Mouse (Mus musculus): ENCODE results near the gene Malsu1. TPM values are rescaled to one million over a fixed set of nuclear protein-coding genes. Genes with fewer than 3 reads are reported as not detected.

The Malsu1 gene
- total and polyA plus RNA-seq, 2 experiments from 2014 or later: 28.0 to 87.3 TPM

DNA sequence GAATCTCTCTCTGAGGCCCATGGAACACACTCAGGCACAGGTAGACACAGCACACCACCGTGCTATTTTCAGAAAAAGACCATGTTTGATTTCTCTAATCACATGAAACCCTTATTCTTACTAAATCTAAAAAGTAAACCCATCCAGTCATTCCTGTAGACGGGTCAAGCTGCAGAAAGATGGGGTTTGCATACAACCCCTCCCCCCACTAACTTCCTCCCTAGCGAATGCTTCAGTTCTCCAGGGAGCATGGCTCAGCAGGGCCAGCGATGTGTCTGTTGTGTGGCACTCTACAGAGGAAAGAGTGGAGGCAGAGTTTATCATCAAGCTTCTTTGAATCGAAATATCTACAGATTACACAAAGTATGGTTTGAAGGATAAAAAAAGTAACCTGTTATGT lies 42.0 kb downstream of the Malsu1 start:
- Histone ChIP-seq H3K4me2 (ENCODE audit: low read depth) (no peak overlapping the region), H3K4me3 (ENCODE audit: low read depth, low read length) (no peak overlapping the region), H3K9me3 (ENCODE audit: low read length) (no peaks in the 10 kb centered on the region), H3K4me1 (ENCODE audit: insufficient read depth) (no peaks in the 10 kb centered on the region), H3K27me3 (ENCODE audit: insufficient read depth, low read length) (no peaks in the 10 kb centered on the region), H3K9ac (no peak overlapping the region), H3K27ac (ENCODE audit: low read depth, low read length) (no peak overlapping the region), H3K36me3 (ENCODE audit: insufficient read depth) (peaks cover 8% of the 10 kb centered on the region)
- TF ChIP-seq CTCF (IDR thresholded peaks at IDR 0.05; ENCODE audit: low read depth): no peak
- no peak for DNase-seq
- 86% methylated on average over 5 of the region's 5 CpGs for WGBS
- ATAC-seq: no peak

DNA sequence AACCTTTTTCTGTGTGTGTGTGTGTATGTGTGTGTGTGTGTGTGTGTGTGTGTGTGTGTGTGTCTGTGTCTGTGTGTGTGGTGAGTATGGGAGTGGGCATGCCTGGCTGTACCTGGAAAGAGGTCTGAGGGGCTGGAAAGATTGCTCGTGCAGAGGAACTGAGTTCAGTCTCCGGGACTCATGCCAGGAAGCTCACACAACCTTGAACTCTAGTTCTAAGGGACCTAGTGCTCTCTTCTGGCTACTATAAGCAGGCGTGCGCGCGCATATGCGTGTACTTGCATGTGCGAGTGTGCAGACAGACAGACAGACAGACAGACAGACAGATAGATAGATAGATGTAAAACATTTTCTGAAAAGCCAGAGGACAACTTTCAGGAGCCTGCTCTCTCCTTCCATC lies 42.6 kb downstream of the Malsu1 start:
- no peaks in the 10 kb centered on the region for H3K9me3 ChIP-seq (ENCODE audit: low read length)
- no peak for ATAC-seq
- TF ChIP-seq CTCF (IDR thresholded peaks at IDR 0.05; ENCODE audit: low read depth): no peak
- no peak overlapping the region for H3K9ac ChIP-seq
- H3K4me1 ChIP-seq (ENCODE audit: insufficient read depth): no peaks in the 10 kb centered on the region
- no peak overlapping the region for H3K4me2 ChIP-seq (ENCODE audit: low read depth)
- no peak overlapping the region for H3K27ac ChIP-seq (ENCODE audit: low read depth, low read length)
- DNase-seq: no peak
- 94% methylated on average over 8 of the region's 8 CpGs for WGBS
- no peaks in the 10 kb centered on the region for H3K27me3 ChIP-seq (ENCODE audit: insufficient read depth, low read length)
- H3K4me3 ChIP-seq (ENCODE audit: low read depth, low read length): no peak overlapping the region
- H3K36me3 ChIP-seq (ENCODE audit: insufficient read depth): peaks cover 8% of the 10 kb centered on the region

GRCm38 (mm10) chr6:49118446-49118845 lies 44.9 kb downstream of the Malsu1 start:
- DNase-seq: no peak
- Histone ChIP-seq H3K9ac (no peak overlapping the region), H3K4me3 (ENCODE audit: low read depth, low read length) (no peak overlapping the region), H3K27ac (ENCODE audit: low read depth, low read length) (no peak overlapping the region), H3K36me3 (ENCODE audit: insufficient read depth) (peaks cover 8% of the 10 kb centered on the region), H3K4me1 (ENCODE audit: insufficient read depth) (no peaks in the 10 kb centered on the region), H3K4me2 (ENCODE audit: low read depth) (no peak overlapping the region), H3K9me3 (ENCODE audit: low read length) (no peaks in the 10 kb centered on the region), H3K27me3 (ENCODE audit: insufficient read depth, low read length) (no peaks in the 10 kb centered on the region)
- no peak for TF ChIP-seq CTCF (IDR thresholded peaks at IDR 0.05; ENCODE audit: low read depth)
- 76% methylated on average over 8 of the region's 8 CpGs for WGBS
- ATAC-seq: no peak

DNA sequence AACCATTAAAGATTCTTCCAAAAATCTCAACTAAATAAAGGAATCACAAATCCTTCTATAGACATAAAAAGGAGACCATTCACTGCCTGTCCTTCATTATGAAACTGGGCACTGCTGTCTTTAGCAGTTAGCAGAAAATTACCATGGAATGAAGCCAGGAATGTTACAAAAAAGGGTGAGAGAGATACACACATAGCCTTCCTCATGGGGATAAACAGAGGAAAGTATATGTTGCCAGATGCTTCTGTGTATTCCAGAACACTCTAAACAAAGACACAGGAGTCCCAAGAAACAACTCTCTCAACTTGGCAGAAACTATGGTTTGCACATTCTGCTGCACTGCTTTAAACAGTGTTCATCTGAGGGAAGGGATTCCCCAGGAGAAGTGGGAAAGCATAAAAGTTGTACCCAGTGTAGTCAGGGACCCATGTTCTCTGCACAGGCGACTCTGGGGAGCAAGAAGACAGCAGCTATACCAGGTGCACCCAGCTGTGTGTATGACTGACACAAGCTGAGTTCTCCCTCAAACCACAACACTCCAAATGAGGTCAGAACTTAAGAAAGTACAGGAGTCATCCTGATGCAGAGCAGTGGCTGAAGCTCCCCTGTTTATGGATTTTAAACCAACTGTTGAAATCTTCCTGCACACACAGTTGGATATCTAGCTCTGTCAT lies 46.0 kb downstream of the Malsu1 start:
- Histone ChIP-seq H3K27ac (ENCODE audit: low read depth, low read length) (no peak overlapping the region), H3K9ac (no peak overlapping the region), H3K27me3 (ENCODE audit: insufficient read depth, low read length) (no peaks in the 10 kb centered on the region), H3K4me1 (ENCODE audit: insufficient read depth) (no peaks in the 10 kb centered on the region), H3K4me3 (ENCODE audit: low read depth, low read length) (no peak overlapping the region), H3K36me3 (ENCODE audit: insufficient read depth) (peaks cover 8% of the 10 kb centered on the region), H3K4me2 (ENCODE audit: low read depth) (no peak overlapping the region), H3K9me3 (ENCODE audit: low read length) (no peaks in the 10 kb centered on the region)
- 61% methylated on average over 1 of the region's 1 CpGs for WGBS
- DNase-seq (no peak), ATAC-seq (no peak)
- TF ChIP-seq CTCF (IDR thresholded peaks at IDR 0.05; ENCODE audit: low read depth): no peak

- no peaks in the 10 kb centered on the region for H3K9me3 ChIP-seq (ENCODE audit: low read length)
- TF ChIP-seq CTCF (IDR thresholded peaks at IDR 0.05; ENCODE audit: low read depth): no peak
- DNase-seq: no peak
- H3K4me3 ChIP-seq (ENCODE audit: low read depth, low read length): no peak overlapping the region
- no peaks in the 10 kb centered on the region for H3K4me1 ChIP-seq (ENCODE audit: insufficient read depth)
- no peak for ATAC-seq
- H3K9ac ChIP-seq: no peak overlapping the region
- WGBS: 94% methylated on average over 3 of the region's 3 CpGs
- no peak overlapping the region for H3K27ac ChIP-seq (ENCODE audit: low read depth, low read length)
- peaks cover 10% of the 10 kb centered on the region for H3K36me3 ChIP-seq (ENCODE audit: insufficient read depth)
- H3K4me2 ChIP-seq (ENCODE audit: low read depth): no peak overlapping the region
- no peaks in the 10 kb centered on the region for H3K27me3 ChIP-seq (ENCODE audit: insufficient read depth, low read length)
Observed at GRCm38 (mm10) chr6:49120370-49120769, 46.8 kb downstream of the Malsu1 start.

DNA sequence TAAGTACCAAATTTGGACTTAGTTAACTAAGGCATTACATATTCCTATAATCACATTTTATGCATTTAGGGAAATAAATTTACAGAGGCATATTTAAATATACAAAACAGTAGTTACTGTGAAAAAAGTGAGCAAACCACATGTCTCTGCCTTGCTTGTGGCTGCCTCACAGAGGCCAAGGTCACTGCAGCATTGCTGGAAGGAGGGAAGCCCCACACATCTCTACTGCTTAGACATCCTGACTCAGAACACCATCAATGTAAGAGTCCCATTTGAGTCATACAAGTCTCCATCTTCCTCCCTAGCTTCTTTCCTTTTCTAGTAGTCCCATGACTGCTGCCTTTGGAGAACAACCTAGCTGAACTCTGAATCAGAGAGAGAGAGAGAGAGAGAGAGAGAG lies 56.7 kb downstream of the Malsu1 start:
- H3K27me3 ChIP-seq (ENCODE audit: insufficient read depth, low read length): no peaks in the 10 kb centered on the region
- ATAC-seq (no peak), DNase-seq (no peak)
- no peak overlapping the region for H3K27ac ChIP-seq (ENCODE audit: low read depth, low read length)
- H3K4me2 ChIP-seq (ENCODE audit: low read depth): no peak overlapping the region
- TF ChIP-seq CTCF (IDR thresholded peaks at IDR 0.05; ENCODE audit: low read depth): no peak
- no peaks in the 10 kb centered on the region for H3K4me1 ChIP-seq (ENCODE audit: insufficient read depth)
- H3K9me3 ChIP-seq (ENCODE audit: low read length): no peaks in the 10 kb centered on the region
- no peak overlapping the region for H3K9ac ChIP-seq
- no peak overlapping the region for H3K4me3 ChIP-seq (ENCODE audit: low read depth, low read length)
- 0 out of 2 replicates have a peak, but pooled peaks cover under 1% of the 10 kb centered on the region for H3K36me3 ChIP-seq (ENCODE audit: insufficient read depth)

DNA sequence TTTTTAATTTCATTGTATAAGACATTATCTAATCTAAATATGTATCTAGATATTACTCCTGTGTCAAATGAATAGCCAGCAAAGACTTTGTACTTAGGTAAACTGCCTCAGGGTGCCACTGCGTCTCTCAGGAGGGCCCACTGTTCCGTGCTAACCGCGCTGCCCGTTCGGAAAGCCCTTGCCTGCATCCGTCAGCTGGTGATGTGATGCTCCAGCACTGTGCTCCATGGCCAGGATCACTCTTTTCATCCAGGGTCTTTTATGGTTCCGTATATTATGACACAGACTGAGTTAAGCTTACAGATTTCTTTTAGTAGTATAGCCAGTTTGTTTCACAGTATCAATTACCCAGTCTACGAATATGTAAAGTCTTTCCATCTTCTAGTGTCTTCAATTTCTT lies 58.3 kb downstream of the Malsu1 start:
- no peak overlapping the region for H3K27ac ChIP-seq (ENCODE audit: low read depth, low read length)
- no peaks in the 10 kb centered on the region for H3K36me3 ChIP-seq (ENCODE audit: insufficient read depth)
- WGBS: 67% methylated on average over 9 of the region's 9 CpGs
- no peaks in the 10 kb centered on the region for H3K27me3 ChIP-seq (ENCODE audit: insufficient read depth, low read length)
- no peaks in the 10 kb centered on the region for H3K4me1 ChIP-seq (ENCODE audit: insufficient read depth)
- ATAC-seq (no peak), DNase-seq (no peak)
- no peak overlapping the region for H3K4me2 ChIP-seq (ENCODE audit: low read depth)
- TF ChIP-seq CTCF (IDR thresholded peaks at IDR 0.05; ENCODE audit: low read depth): no peak
- H3K4me3 ChIP-seq (ENCODE audit: low read depth, low read length): no peak overlapping the region
- H3K9ac ChIP-seq: no peak overlapping the region
- no peaks in the 10 kb centered on the region for H3K9me3 ChIP-seq (ENCODE audit: low read length)
